Mouse (Mus musculus): ENCODE data around the gene Por. TPM values are rescaled to one million over a fixed set of nuclear protein-coding genes. Genes with fewer than 3 reads are reported as not detected.

Por gene
- polyA plus RNA-seq, 1 experiment from 2014 or later, result 117 TPM

- H3K27me3 ChIP-seq (ENCODE audit: control insufficient read depth, insufficient read depth, low read length), result no peaks in the 10 kb centered on the region
- no peaks in the 10 kb centered on the region; the same call in 1 of the 2 replicates for H3K36me3 ChIP-seq (ENCODE audit: control insufficient read depth, insufficient read depth, low read length)
- H3K27ac ChIP-seq (ENCODE audit: low read depth, low read length), result peak overlapping the region; percentile 70; the same call in 1 of the 2 replicates
- no peaks in the 10 kb centered on the region for H3K9me3 ChIP-seq (ENCODE audit: control insufficient read depth, low read length)
- 0% methylated on average over 21 of the region's 21 CpGs for WGBS
- H3K4me3 ChIP-seq (ENCODE audit: low read depth, low read length), result peak overlapping the region; percentile 82
- no peak for DNase-seq (ENCODE audit: low spot score)
- peaks cover 2% of the 10 kb centered on the region; the same call in 1 of the 2 replicates for H3K4me1 ChIP-seq (replicated peaks; ENCODE audit: control insufficient read depth, insufficient read depth, low read length)
- peak overlapping the region; percentile 91 for H3K9ac ChIP-seq (ENCODE audit: low read length)
- peak overlapping the region; percentile 62 for H3K4me2 ChIP-seq (ENCODE audit: low read depth, low read length, severe bottlenecking)
- peak; percentile 80 for ATAC-seq (replicated peaks; ENCODE audit: low FRiP score)
Measured at GRCm38 (mm10) chr5:135632797-135633144, 37.1 kb upstream of the Por start.

GRCm38 (mm10) chr5:135639760-135640458 lies 29.9 kb upstream of the Por start:
- H3K4me1 ChIP-seq (replicated peaks; ENCODE audit: control insufficient read depth, insufficient read depth, low read length), result no peaks in the 10 kb centered on the region
- H3K36me3 ChIP-seq (ENCODE audit: control insufficient read depth, insufficient read depth, low read length), result no peaks in the 10 kb centered on the region; the same call in 1 of the 2 replicates
- no peaks in the 10 kb centered on the region for H3K9me3 ChIP-seq (ENCODE audit: control insufficient read depth, low read length)
- DNase-seq (ENCODE audit: low spot score) (no peak), ATAC-seq (replicated peaks; ENCODE audit: low FRiP score) (no peak)
- H3K9ac ChIP-seq (ENCODE audit: low read length), result no peak overlapping the region
- 81% methylated on average over 7 of the region's 7 CpGs for WGBS
- no peak overlapping the region for H3K4me2 ChIP-seq (ENCODE audit: low read depth, low read length, severe bottlenecking)
- no peak overlapping the region for H3K4me3 ChIP-seq (ENCODE audit: low read depth, low read length)
- H3K27me3 ChIP-seq (ENCODE audit: control insufficient read depth, insufficient read depth, low read length), result no peaks in the 10 kb centered on the region
- H3K27ac ChIP-seq (ENCODE audit: low read depth, low read length), result no peak overlapping the region

- no peak overlapping the region for H3K4me3 ChIP-seq (ENCODE audit: low read depth, low read length)
- no peaks in the 10 kb centered on the region; the same call in 1 of the 2 replicates for H3K36me3 ChIP-seq (ENCODE audit: control insufficient read depth, insufficient read depth, low read length)
- no peak overlapping the region for H3K27ac ChIP-seq (ENCODE audit: low read depth, low read length)
- H3K4me1 ChIP-seq (replicated peaks; ENCODE audit: control insufficient read depth, insufficient read depth, low read length), result no peaks in the 10 kb centered on the region
- WGBS, result 94% methylated on average over 6 of the region's 6 CpGs
- no peak overlapping the region for H3K4me2 ChIP-seq (ENCODE audit: low read depth, low read length, severe bottlenecking)
- H3K9me3 ChIP-seq (ENCODE audit: control insufficient read depth, low read length), result no peaks in the 10 kb centered on the region
- no peak for DNase-seq (ENCODE audit: low spot score)
- no peaks in the 10 kb centered on the region for H3K27me3 ChIP-seq (ENCODE audit: control insufficient read depth, insufficient read depth, low read length)
- no peak for ATAC-seq (replicated peaks; ENCODE audit: low FRiP score)
- no peak overlapping the region for H3K9ac ChIP-seq (ENCODE audit: low read length)
Measured at GRCm38 (mm10) chr5:135640459-135640789, 29.4 kb upstream of the Por start.

GRCm38 (mm10) chr5:135641028-135641427 lies 28.8 kb upstream of the Por start:
- Histone ChIP-seq H3K27me3 (ENCODE audit: control insufficient read depth, insufficient read depth, low read length) (no peaks in the 10 kb centered on the region), H3K4me3 (ENCODE audit: low read depth, low read length) (no peak overlapping the region), H3K4me2 (ENCODE audit: low read depth, low read length, severe bottlenecking) (no peak overlapping the region), H3K4me1 (replicated peaks; ENCODE audit: control insufficient read depth, insufficient read depth, low read length) (no peaks in the 10 kb centered on the region), H3K9ac (ENCODE audit: low read length) (no peak overlapping the region), H3K36me3 (ENCODE audit: control insufficient read depth, insufficient read depth, low read length) (no peaks in the 10 kb centered on the region; the same call in 1 of the 2 replicates), H3K9me3 (ENCODE audit: control insufficient read depth, low read length) (no peaks in the 10 kb centered on the region), H3K27ac (ENCODE audit: low read depth, low read length) (no peak overlapping the region)
- ATAC-seq (replicated peaks; ENCODE audit: low FRiP score) (no peak), DNase-seq (ENCODE audit: low spot score) (no peak)
- 94% methylated on average over 1 of the region's 1 CpGs for WGBS

GRCm38 (mm10) chr5:135642686-135643551 lies 26.9 kb upstream of the Por start:
- H3K4me2 ChIP-seq (ENCODE audit: low read depth, low read length, severe bottlenecking), result no peak overlapping the region
- H3K4me3 ChIP-seq (ENCODE audit: low read depth, low read length), result no peak overlapping the region
- no peaks in the 10 kb centered on the region; the same call in 1 of the 2 replicates for H3K36me3 ChIP-seq (ENCODE audit: control insufficient read depth, insufficient read depth, low read length)
- no peaks in the 10 kb centered on the region for H3K9me3 ChIP-seq (ENCODE audit: control insufficient read depth, low read length)
- no peak overlapping the region for H3K27ac ChIP-seq (ENCODE audit: low read depth, low read length)
- no peak overlapping the region for H3K9ac ChIP-seq (ENCODE audit: low read length)
- DNase-seq (ENCODE audit: low spot score) (no peak), ATAC-seq (replicated peaks; ENCODE audit: low FRiP score) (no peak)
- no peaks in the 10 kb centered on the region for H3K4me1 ChIP-seq (replicated peaks; ENCODE audit: control insufficient read depth, insufficient read depth, low read length)
- no peaks in the 10 kb centered on the region for H3K27me3 ChIP-seq (ENCODE audit: control insufficient read depth, insufficient read depth, low read length)
- 86% methylated on average over 10 of the region's 10 CpGs for WGBS

- Histone ChIP-seq H3K9me3 (ENCODE audit: control insufficient read depth, low read length) (no peaks in the 10 kb centered on the region), H3K36me3 (ENCODE audit: control insufficient read depth, insufficient read depth, low read length) (no peaks in the 10 kb centered on the region; the same call in 1 of the 2 replicates), H3K4me2 (ENCODE audit: low read depth, low read length, severe bottlenecking) (no peak overlapping the region), H3K9ac (ENCODE audit: low read length) (no peak overlapping the region), H3K4me1 (replicated peaks; ENCODE audit: control insufficient read depth, insufficient read depth, low read length) (no peaks in the 10 kb centered on the region), H3K27ac (ENCODE audit: low read depth, low read length) (no peak overlapping the region), H3K4me3 (ENCODE audit: low read depth, low read length) (no peak overlapping the region), H3K27me3 (ENCODE audit: control insufficient read depth, insufficient read depth, low read length) (no peaks in the 10 kb centered on the region)
- DNase-seq (ENCODE audit: low spot score) (no peak), ATAC-seq (replicated peaks; ENCODE audit: low FRiP score) (no peak)
- WGBS, result 97% methylated on average over 1 of the region's 1 CpGs
Measured at GRCm38 (mm10) chr5:135643552-135643842, 26.3 kb upstream of the Por start.

- H3K9ac ChIP-seq (ENCODE audit: low read length), result no peak overlapping the region
- WGBS, result 96% methylated on average over 8 of the region's 8 CpGs
- no peak overlapping the region for H3K27ac ChIP-seq (ENCODE audit: low read depth, low read length)
- ATAC-seq (replicated peaks; ENCODE audit: low FRiP score) (no peak), DNase-seq (ENCODE audit: low spot score) (no peak)
- H3K27me3 ChIP-seq (ENCODE audit: control insufficient read depth, insufficient read depth, low read length), result no peaks in the 10 kb centered on the region
- no peak overlapping the region for H3K4me2 ChIP-seq (ENCODE audit: low read depth, low read length, severe bottlenecking)
- H3K4me1 ChIP-seq (replicated peaks; ENCODE audit: control insufficient read depth, insufficient read depth, low read length), result no peaks in the 10 kb centered on the region
- H3K4me3 ChIP-seq (ENCODE audit: low read depth, low read length), result no peak overlapping the region
- H3K9me3 ChIP-seq (ENCODE audit: control insufficient read depth, low read length), result no peaks in the 10 kb centered on the region
- H3K36me3 ChIP-seq (ENCODE audit: control insufficient read depth, insufficient read depth, low read length), result no peaks in the 10 kb centered on the region; the same call in 1 of the 2 replicates
Measured at GRCm38 (mm10) chr5:135643869-135644268, 26.0 kb upstream of the Por start.

- H3K27me3 ChIP-seq (ENCODE audit: control insufficient read depth, insufficient read depth, low read length), result no peaks in the 10 kb centered on the region
- H3K4me1 ChIP-seq (replicated peaks; ENCODE audit: control insufficient read depth, insufficient read depth, low read length), result no peaks in the 10 kb centered on the region
- DNase-seq (ENCODE audit: low spot score) (no peak), ATAC-seq (replicated peaks; ENCODE audit: low FRiP score) (no peak)
- H3K4me2 ChIP-seq (ENCODE audit: low read depth, low read length, severe bottlenecking), result no peak overlapping the region
- H3K9ac ChIP-seq (ENCODE audit: low read length), result no peak overlapping the region
- H3K36me3 ChIP-seq (ENCODE audit: control insufficient read depth, insufficient read depth, low read length), result no peaks in the 10 kb centered on the region; the same call in 1 of the 2 replicates
- H3K27ac ChIP-seq (ENCODE audit: low read depth, low read length), result no peak overlapping the region
- no peaks in the 10 kb centered on the region for H3K9me3 ChIP-seq (ENCODE audit: control insufficient read depth, low read length)
- H3K4me3 ChIP-seq (ENCODE audit: low read depth, low read length), result no peak overlapping the region
- 88% methylated on average over 5 of the region's 5 CpGs for WGBS
Measured at GRCm38 (mm10) chr5:135645330-135645729, 24.5 kb upstream of the Por start.
